Mouse (Mus musculus) embryonic facial prominence, embryonic 11.5 days (tissue): ENCODE measurements around the gene Bcar3. TPM values are rescaled to one million over a fixed set of nuclear protein-coding genes. Genes with fewer than 3 reads are reported as not detected.

Experiments used
- ATAC-seq: fragments of 200-750 bp; cut with Nextera tagmentation; replicated peaks from 2 replicates; pipeline ENCODE4 v1.8.0; 2017; ENCODE audit warnings: low read depth; ENCODE audit not compliant: insufficient number of reproducible peaks, low FRiP score, low TSS enrichment
- DNase-seq: peaks from one replicate; pipeline ENCODE4 v3.0.0-alpha.2; 2015; ENCODE audit warnings: low spot score
- H3K27ac ChIP-seq: fragments of 300-500 bp; sonication (generic); replicated peaks from 2 replicates; pipeline ENCODE4 v1.5.1; 2014; ENCODE audit warnings: mild to moderate bottlenecking, low read depth, low read length, control low read depth
- H3K27me3 ChIP-seq: fragments of 300-500 bp; sonication (generic); 2 replicates; pipeline ENCODE4 v1.6.1; 2014; ENCODE audit warnings: mild to moderate bottlenecking, low read length, moderate library complexity, mixed read lengths; ENCODE audit not compliant: control insufficient read depth, insufficient read depth
- H3K36me3 ChIP-seq: fragments of 300-500 bp; sonication (generic); replicated peaks from 2 replicates; pipeline ENCODE4 v1.6.1; 2014; ENCODE audit warnings: low read depth, mild to moderate bottlenecking, low read length, moderate library complexity, mixed read lengths; ENCODE audit not compliant: control insufficient read depth, insufficient read depth
- H3K4me1 ChIP-seq: fragments of 300-500 bp; sonication (generic); 2 replicates; pipeline ENCODE4 v1.6.1; 2014; ENCODE audit warnings: low read length, mixed read lengths; ENCODE audit not compliant: control insufficient read depth, insufficient read depth
- H3K4me2 ChIP-seq: fragments of 300-500 bp; sonication (generic); 2 replicates; pipeline ENCODE4 v1.6.1; 2014; ENCODE audit warnings: low read depth, mild to moderate bottlenecking, control low read depth, low read length, moderate library complexity
- H3K4me3 ChIP-seq: fragments of 300-500 bp; sonication (generic); 2 replicates; pipeline ENCODE4 v1.5.1; 2014; ENCODE audit warnings: low read depth, low read length, control low read depth
- H3K9ac ChIP-seq: fragments of 300-500 bp; sonication (generic); replicated peaks from 2 replicates; pipeline ENCODE4 v1.6.1; 2014; ENCODE audit warnings: mild to moderate bottlenecking, control low read depth, low read length
- H3K9me3 ChIP-seq: fragments of 300-500 bp; sonication (generic); replicated peaks from 2 replicates; pipeline ENCODE4 v1.6.1; 2016; ENCODE audit warnings: mild to moderate bottlenecking, low read length, inconsistent platforms, mixed read lengths; ENCODE audit not compliant: control insufficient read depth
- WGBS: fragments of 180-500 bp; shearing (Covaris S2); extraction: QIAGEN DNeasy Blood & Tissue Kit; methylation state at CpG from one replicate; pipeline ENCODE4 v1.1.7; 2014; 5-methylcytosine and 5-hydroxymethylcytosine counted together
- microRNA counts: library from miRNA; unstranded; fragments of <30 nt; microRNA quantifications from one replicate; lab custom pipeline; 2016
- microRNA-seq: library from miRNA; unstranded; fragments of <30 nt; microRNA quantifications from one replicate; pipeline ENCODE4, GENCODE M21; 2016; ENCODE audit warnings: borderline number of aligned reads
- polyA plus RNA-seq: library from polyadenylated mRNA; unstranded; fragments of >200 nt; fragmentation: Nextera tagmentation; extraction: Ambion mirVana; gene quantifications from 2 replicates; pipeline ENCODE4 v1.2.1, GENCODE M21; 2014

Bcar3 gene
- polyA plus RNA-seq, 1 experiment from 2014 or later: 8.4 TPM

- H3K4me2 ChIP-seq: no peak overlapping the region
- no peak overlapping the region for H3K27ac ChIP-seq
- no peaks in the 10 kb centered on the region for H3K9me3 ChIP-seq
- H3K27me3 ChIP-seq: no peaks in the 10 kb centered on the region
- no peaks in the 10 kb centered on the region for H3K4me1 ChIP-seq
- WGBS: 90% methylated on average over 1 of the region's 1 CpGs
- no peak for ATAC-seq
- H3K4me3 ChIP-seq: no peak overlapping the region
- no peaks in the 10 kb centered on the region for H3K36me3 ChIP-seq
- no peak for DNase-seq
- no peak overlapping the region for H3K9ac ChIP-seq
Observed at GRCm38 (mm10) chr3:122574921-122575320, 281.0 kb downstream of the Bcar3 start.

- Histone ChIP-seq H3K4me2 (no peak overlapping the region), H3K4me3 (no peak overlapping the region), H3K4me1 (no peaks in the 10 kb centered on the region), H3K9ac (no peak overlapping the region), H3K27ac (no peak overlapping the region), H3K9me3 (no peaks in the 10 kb centered on the region), H3K36me3 (no peaks in the 10 kb centered on the region), H3K27me3 (no peaks in the 10 kb centered on the region)
- DNase-seq (no peak), ATAC-seq (no peak)
Observed at GRCm38 (mm10) chr3:122577360-122577759, 283.4 kb downstream of the Bcar3 start.

MicroRNAs encoded within 50 kb of the gene (microRNA counts, 519-probe panel; counts per million panel counts)
- not detected for microRNA mmu-miR-760 (lab: Ali Mortazavi, UCI)

Small RNA genes within 50 kb of the gene (microRNA-seq; reads per million reads assigned to microRNA genes)
- gene Mir760: 335 reads per million, percentile 59 among the genes with 10 or more reads in this experiment
- gene Mir7657: not detected

Other genes with a start within 250 kb of the Bcar3 start
- 1.9 TPM in 2 replicates for gene Abca4, start 249.7 kb upstream of the Bcar3 start, polyA plus RNA-seq
- gene Gclm, start 48.6 kb upstream of the Bcar3 start, polyA plus RNA-seq: 49.3 and 49.5 TPM in 2 replicates
- 106 and 115 TPM in 2 replicates for gene Dnttip2, start 19.7 kb upstream of the Bcar3 start, polyA plus RNA-seq